Mouse (Mus musculus) layer of hippocampus, adult 9-10 months (tissue): ENCODE measurements at regions not wholly inside any gene's neighbourhood (a gene's known extent, or its start where the extent isn't known, plus 50 kb on each side); places are given as distances from the start of the nearest gene placed in this dataset.
A peak's percentile ranks its signal among the peaks of the same experiment; 100 is the strongest.

Source experiments
- DNase-seq: peaks from one replicate; pipeline ENCODE4 v3.0.0; 2022; ENCODE audit warnings: low spot score

DNA sequence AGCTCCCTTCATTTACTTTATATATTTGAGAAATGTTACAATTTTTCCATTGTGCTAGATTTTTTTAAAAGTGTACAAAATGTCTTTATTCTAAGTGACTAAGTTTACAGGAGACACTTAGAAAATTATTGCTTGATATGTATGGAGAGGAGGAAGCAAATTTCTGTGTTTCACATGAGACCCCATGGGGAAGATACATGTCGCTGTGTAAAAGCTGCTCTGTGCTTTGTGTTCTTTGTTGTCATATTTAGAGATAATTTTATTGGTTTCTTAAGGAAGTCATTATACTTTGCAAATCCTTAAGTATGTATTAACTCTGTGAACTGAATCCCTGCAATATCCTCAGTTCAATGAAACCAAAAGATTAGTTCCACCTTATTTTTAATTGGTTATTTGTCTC is 406.0 kb upstream of the 1700003H04Rik start:
- DNase-seq = no peak

- DNase-seq = no peak
These were observed 405.6 kb upstream of the 1700003H04Rik start for GRCm38 (mm10) chr3:124986515-124986914.

GRCm38 (mm10) chr3:124985428-124985827 is 404.5 kb upstream of the 1700003H04Rik start:
- DNase-seq = no peak

- DNase-seq = no peak
These were observed 354.4 kb upstream of the 1700003H04Rik start for GRCm38 (mm10) chr3:124935147-124935849.

- no peak for DNase-seq
These were observed 351.8 kb upstream of the 1700003H04Rik start for GRCm38 (mm10) chr3:124932655-124933054.

- DNase-seq = peak; percentile 5
These were observed 350.1 kb upstream of the 1700003H04Rik start for GRCm38 (mm10) chr3:124930773-124931607.

DNA sequence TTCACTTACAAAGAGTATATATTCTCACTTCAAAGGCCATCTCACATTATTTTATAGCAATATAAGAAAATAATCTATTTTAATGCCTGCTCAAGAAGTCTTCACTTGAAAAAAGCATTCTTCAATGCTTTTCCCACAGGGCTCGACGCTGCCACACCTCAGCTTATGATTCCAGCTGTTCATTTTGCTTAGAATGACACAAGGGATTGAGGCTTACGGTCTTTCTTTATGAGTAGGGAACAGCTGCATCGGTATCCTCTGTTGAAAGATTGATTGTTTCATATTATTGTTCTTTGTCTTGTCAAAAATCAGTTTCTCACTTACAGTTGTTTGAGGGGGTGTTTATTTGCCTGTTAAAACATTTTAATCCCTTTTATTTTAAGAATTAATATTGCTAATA is 328.0 kb upstream of the 1700003H04Rik start:
- DNase-seq = no peak
